Mouse (Mus musculus) lung, adult 2 months (tissue): ENCODE measurements around the gene Casq1. TPM values are rescaled to one million over a fixed set of nuclear protein-coding genes. Genes with fewer than 3 reads are reported as not detected.
"Not testable (repeated sequence)": the region's sequence is repeated elsewhere in the genome, so short reads cannot be mapped to it uniquely, and the experiment has no call there.

Experiments used
- DNase-seq: peaks from one replicate; pipeline ENCODE4 v3.0.0; 2022
- H3K4me1 ChIP-seq: fragments of 200-500 bp; 2 replicates; pipeline ENCODE4 v1.6.1; 2011; ENCODE audit warnings: low read length; ENCODE audit not compliant: control insufficient read depth, insufficient read depth
- H3K4me3 ChIP-seq: fragments of 200-500 bp; replicated peaks from 2 replicates; pipeline ENCODE3; 2011; ENCODE audit warnings: low read depth, mild to moderate bottlenecking, control low read depth, low read length; ENCODE audit errors: extremely low read depth
- CTCF ChIP-seq: fragments of 200-500 bp; IDR thresholded peaks from 2 replicates; pipeline ENCODE4 v1.5.1; 2011; ENCODE audit warnings: mild to moderate bottlenecking, low read length, control low read depth; ENCODE audit not compliant: insufficient read depth
- POLR2A ChIP-seq: fragments of 200-500 bp; IDR thresholded peaks from 2 replicates; pipeline ENCODE4 v1.6.1; 2011; ENCODE audit warnings: low read depth, mild to moderate bottlenecking, control low read depth, low read length, borderline replicate concordance; ENCODE audit errors: extremely low read depth
- WGBS: fragments of 180-500 bp; shearing (Covaris S2); methylation state at CpG from one replicate; pipeline ENCODE4 v1.1.7; 2018; 5-methylcytosine and 5-hydroxymethylcytosine counted together
- polyA plus RNA-seq: library from polyadenylated mRNA; depleted of rRNA; stranded (reverse); fragments of >200 nt; gene quantifications from 2 replicates; pipeline ENCODE4 v1.2.3, GENCODE M21; 2012; rRNA removed

Casq1 gene
- polyA plus RNA-seq: 3.2 and 49.0 TPM in 2 replicates

DNA sequence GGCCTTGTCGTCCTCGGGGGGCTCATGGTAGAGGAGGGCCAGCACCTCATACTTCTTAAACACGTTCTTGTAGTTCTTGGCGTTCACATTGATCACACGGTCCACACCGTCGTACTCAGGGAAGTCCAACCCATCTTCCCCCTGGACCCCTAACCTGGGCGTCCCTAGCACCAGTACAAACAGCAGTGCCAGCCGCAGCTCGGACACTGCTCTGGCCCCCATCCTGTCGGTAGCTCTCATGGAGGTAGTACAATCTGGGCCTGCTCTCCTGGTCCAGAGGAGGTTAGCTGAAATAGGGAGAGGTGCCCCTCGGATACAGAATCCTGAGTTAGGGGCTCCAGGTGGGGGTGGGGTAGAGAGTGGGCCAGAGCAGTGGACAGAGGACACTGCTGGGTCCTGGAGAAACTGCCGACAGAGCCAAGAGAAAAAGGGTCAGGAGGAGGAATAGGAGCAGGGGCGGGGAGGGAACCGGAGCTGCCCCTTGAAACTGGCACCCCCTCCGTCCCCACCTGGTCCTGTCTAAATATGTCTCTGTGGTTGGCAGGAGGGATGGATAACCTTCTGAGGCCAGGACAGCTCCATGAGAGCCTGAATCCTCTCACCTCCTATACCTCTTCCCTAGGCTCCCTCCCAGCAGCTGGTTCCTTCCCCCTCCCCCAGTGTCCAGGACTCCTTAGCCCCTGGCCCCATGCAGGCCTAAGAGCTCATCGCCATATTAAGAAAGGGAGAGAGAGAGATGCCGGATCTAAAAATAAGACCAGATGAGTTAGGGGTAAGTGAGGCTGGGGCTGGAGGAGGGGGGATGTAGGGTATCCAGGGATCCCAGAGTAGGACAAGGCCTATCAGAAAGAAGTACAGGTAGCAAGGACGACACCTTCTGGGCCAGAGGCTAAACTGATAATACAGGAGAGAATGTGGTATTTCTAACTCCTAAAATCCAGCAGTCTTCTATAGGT is at the start of gene Casq1:
TSS of gene Casq1 (minus strand) at position 418 of the 956 bp plus-strand sequence.
- no peak for TF ChIP-seq CTCF
- TF ChIP-seq POLR2A: no peak
- no peak for DNase-seq
- H3K4me3 ChIP-seq: no peak within 1 kb of the TSS
- 83% methylated on average over 19 of the region's 19 CpGs for WGBS
- H3K4me1 ChIP-seq: peaks cover 15% of the 10 kb centered on the region

DNA sequence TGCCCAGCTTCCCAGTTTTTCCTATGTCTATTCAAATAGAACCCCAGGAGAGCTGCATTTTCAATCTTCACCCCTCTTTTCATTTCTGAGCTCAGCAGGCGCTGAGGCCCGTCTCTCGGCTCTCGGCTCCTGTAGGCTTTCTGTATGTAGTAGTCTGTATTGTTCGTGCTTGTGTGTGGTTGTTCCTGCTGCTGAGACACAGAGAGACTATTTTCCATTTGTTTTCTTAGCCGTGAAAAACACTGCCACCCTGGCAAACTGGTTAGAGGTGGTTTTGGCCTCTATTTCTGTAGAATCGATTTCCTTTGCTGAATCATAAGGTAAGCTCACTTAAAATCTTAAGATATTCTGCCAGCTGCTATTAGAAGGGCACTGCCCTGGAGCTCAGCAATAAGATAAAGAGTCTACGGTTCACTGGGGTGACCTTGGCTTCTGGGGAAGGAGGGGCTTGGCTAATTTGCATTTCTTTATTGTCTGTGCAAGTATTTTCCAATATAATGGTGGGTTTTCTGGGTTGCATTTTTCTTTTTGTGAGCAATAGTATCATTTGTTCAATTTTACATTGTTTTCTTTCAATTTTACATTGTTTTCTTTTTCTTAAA is 41.9 kb upstream of the Casq1 start, which contains the start of gene Igsf8:
TSS of gene Igsf8 (plus strand) at position 165 of the 602 bp plus-strand sequence.
- Histone ChIP-seq H3K4me3 (no peak within 1 kb of the TSS), H3K4me1 (no peaks in the 10 kb centered on the region)
- no peak for DNase-seq
- no peak for TF ChIP-seq POLR2A
- TF ChIP-seq CTCF: no peak
- WGBS: 79% methylated on average over 8 of the region's 8 CpGs

DNA sequence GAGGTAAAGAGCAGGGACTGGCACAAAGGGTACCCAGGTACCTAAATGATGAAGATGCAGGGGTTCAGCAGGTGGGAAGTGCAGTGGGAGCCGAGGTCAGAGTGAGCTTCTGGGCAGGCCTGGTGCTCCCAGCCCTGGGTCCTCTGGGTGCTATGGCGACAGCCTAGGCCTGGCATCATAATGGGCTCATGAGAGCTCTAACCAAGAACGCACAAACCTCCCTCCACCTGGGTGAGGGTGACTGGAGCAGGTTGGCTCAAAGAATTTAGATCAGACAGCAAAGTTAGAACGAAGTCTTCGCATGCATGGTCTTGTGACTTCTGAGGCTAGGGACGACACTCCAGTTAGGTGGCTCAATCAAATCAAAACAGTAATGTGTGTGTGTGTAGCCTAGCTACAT is 38.6 kb upstream of the Casq1 start, which contains the start of gene Atp1a4:
TSS of gene Atp1a4 (minus strand) at position 101 of the 400 bp plus-strand sequence.
- no peak within 1 kb of the TSS for H3K4me3 ChIP-seq
- TF ChIP-seq CTCF (no peak), POLR2A (no peak)
- 88% methylated on average over 6 of the region's 6 CpGs for WGBS
- no peaks in the 10 kb centered on the region for H3K4me1 ChIP-seq
- DNase-seq: no peak

DNA sequence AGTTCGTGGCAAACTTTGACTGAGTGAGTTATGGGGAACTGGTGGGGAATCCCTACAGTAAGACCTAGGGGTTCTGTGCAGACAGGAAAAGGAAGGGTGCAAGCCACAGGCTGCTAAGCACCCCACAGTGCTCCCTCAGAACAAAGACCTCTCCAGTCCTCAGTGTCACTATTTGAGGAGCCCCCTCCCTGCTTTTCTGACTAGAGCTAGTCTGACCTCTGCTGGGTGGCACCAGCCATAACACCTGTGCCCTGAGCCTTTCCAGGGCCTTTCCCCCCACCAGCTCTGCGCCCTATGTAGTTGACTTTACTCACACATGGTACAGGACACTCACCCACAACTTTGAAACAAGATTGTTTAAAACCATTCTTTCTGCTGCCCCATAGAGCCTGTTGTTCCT is 28.0 kb upstream of the Casq1 start:
- Histone ChIP-seq H3K4me1 (no peaks in the 10 kb centered on the region), H3K4me3 (no peak overlapping the region)
- no peak for TF ChIP-seq POLR2A
- TF ChIP-seq CTCF: peak; percentile 53
- 50% methylated on average over 2 of the region's 2 CpGs for WGBS
- no peak for DNase-seq

DNA sequence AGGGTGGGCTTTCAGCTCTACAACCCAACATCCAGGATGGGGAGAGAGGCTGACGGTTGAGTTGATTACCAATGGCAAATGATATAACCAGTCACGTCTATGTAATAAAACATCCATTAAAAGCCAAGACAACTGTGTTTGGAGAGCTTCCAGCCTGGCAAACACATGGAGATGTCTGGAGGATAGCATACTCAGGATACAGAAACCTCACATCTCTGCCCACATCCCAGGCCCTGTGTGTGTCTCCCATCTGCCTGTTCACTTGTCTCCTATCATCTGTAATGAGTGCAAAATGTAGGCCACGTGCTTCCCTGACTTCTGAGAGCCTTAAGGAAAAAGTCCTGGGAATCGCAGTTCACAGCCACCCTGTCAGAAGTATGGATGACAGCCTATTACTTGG is 27.5 kb upstream of the Casq1 start:
- Histone ChIP-seq H3K4me1 (no peaks in the 10 kb centered on the region), H3K4me3 (no peak overlapping the region)
- 68% methylated on average over 4 of the region's 4 CpGs for WGBS
- TF ChIP-seq POLR2A (no peak), CTCF (no peak)
- DNase-seq: no peak

DNA sequence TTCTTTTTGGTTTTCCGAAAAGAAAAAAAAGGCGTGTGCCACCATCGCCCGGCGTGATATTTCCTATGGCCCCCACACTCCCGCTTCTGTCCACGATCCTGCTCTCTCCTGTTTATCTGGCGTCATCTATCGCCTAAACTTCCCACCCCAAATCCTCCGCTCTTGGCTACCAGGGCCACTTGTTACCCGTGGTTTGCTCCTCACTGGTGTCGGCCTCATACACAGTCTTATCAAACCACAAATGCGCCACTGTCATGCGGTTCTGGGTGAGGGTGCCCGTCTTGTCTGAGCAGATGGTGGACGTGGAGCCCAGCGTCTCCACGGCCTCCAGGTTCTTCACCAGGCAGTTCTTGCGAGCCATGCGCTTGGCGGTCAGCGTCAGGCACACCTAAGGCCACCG is 25.0 kb upstream of the Casq1 start:
- not testable (repeated sequence) for H3K4me3 ChIP-seq, DNase-seq, H3K4me1 ChIP-seq
- WGBS: 41% methylated on average over 23 of the region's 23 CpGs

DNA sequence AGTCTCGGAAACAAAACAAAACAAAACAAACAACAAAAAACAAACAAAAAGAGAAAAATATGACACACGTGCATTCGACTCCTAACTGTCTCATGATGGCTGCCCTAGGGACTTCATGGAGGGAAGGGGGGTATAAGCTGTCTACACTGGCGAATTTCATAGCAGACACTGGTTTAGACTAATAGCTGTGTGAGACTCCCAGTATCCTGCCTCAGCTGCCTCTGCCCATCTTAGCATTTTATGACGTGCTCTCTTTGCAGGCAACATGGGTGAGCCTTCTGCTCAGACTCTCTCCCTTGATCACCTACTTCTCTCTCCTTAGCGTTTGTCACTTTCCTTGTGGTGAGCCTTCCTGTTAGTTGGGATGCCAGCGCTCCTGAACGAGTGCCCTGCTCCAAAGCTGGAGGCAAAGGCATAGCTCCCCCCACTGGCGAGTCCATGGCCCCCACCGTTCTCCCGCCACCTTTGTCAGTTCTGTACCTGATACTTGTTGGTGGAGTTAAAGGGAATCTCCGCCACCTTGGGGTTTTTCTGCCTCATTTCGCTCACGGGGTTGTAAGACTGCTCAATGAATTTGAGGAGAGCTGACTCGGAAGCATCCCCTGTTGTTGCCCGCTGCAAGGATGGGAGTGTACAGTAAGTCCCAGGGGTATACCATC is 24.0 kb upstream of the Casq1 start:
- Histone ChIP-seq H3K4me1 (no peaks in the 10 kb centered on the region), H3K4me3 (no peak overlapping the region)
- peak; percentile 28 for DNase-seq
- WGBS: 33% methylated on average over 16 of the region's 16 CpGs
- TF ChIP-seq POLR2A: no peak
- peak; percentile 36; the same call in 1 of the 2 replicates for TF ChIP-seq CTCF

DNA sequence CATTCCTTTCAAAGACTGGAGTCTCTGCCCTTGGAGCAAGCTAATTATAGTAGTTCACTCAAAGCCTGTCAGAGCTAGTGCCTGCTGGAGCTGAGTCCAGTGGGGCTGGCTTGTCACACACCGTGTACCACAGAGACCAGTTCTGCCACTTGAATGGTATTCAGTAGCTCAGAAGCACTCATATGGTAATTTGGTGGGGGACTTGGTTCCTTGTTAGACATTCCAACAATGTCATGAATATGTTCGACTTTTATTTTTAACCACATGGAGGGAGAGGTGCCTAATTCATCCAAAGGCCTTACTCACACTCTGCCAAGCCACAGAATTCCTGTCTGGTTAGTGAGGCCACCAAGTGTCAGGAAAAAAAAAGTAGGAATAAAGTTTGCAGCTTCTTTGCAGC is 22.7 kb upstream of the Casq1 start:
- TF ChIP-seq CTCF: no peak
- no peak for TF ChIP-seq POLR2A
- no peak for DNase-seq
- Histone ChIP-seq H3K4me3 (no peak overlapping the region), H3K4me1 (no peaks in the 10 kb centered on the region)
- WGBS: 44% methylated on average over 2 of the region's 2 CpGs

DNA sequence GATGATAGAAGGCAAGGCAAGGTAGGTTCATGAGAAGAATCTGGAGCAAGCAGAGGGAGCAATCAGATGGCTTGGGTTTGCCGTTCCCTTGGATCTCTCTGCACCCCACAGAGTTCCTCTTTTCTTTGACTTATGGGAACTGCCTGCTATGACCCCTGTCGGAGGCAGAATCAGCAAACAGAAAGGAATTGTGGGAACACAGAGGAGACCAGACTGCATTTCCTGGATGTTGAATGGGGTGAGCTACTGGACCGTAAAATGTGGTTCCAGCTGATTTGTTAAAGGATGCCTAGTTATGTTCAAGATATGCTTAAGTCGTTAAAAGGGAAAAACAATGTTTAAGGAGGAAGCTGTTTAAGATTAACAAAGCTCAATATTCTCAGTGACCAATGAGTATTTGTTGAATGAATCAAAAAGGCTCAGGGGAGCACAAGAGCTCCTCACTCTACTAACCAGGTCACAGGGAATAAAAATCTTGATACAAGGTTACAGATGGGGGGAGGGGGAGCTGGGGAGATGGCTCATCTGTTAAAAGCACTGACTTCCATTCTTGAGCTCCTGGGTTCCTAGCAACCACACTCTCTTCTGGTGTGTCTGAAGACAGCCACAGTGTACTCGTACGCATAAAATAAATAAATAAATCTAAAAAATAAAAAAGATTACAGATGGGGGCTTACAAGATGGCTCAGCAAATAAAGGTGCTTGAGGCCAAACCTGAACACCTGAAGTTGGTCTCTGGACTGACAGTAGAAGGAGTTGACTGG is 21.5 kb upstream of the Casq1 start:
- 55% methylated on average over 6 of the region's 6 CpGs for WGBS
- H3K4me1 ChIP-seq: no peaks in the 10 kb centered on the region
- no peak for DNase-seq
- TF ChIP-seq CTCF: no peak
- TF ChIP-seq POLR2A: no peak
- no peak overlapping the region for H3K4me3 ChIP-seq
